Mouse (Mus musculus): ENCODE data around the gene Cmah.

Cmah gene

DNA sequence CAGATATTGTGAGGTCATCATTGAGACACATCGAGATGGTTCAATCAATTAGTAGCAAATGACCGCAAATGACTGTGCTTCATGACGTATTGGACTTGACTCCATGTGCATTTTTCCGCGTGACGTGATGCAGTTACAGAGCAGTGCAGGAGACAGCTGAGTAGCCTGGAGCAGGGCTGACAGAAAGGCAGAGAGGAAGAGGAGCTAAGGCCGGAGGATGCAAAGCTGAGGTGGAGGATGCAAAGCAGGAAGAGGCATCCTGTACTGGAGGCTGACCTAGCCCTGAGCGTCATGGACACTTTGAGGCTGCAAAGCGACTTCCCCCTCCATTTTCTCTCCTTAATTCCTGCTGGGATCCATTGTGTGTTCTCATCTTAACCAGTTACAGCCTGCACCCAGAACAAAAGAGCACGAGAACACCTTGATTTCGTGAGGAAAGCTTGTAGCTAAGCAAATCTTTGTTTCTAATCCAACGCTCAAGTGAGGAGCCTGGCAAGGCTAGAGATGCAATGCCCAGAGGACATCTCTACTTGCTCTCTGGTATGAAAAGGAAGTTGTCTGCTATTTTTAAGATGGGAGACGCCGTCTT is 184.8 kb downstream of the Cmah start:
- in situ Hi-C loops (cut with MseI, MboI) = no loop called here

GRCm38 (mm10) chr13:24513717-24514116 is 186.5 kb downstream of the Cmah start:
- in situ Hi-C loops (cut with MseI, MboI) = no loop called here

DNA sequence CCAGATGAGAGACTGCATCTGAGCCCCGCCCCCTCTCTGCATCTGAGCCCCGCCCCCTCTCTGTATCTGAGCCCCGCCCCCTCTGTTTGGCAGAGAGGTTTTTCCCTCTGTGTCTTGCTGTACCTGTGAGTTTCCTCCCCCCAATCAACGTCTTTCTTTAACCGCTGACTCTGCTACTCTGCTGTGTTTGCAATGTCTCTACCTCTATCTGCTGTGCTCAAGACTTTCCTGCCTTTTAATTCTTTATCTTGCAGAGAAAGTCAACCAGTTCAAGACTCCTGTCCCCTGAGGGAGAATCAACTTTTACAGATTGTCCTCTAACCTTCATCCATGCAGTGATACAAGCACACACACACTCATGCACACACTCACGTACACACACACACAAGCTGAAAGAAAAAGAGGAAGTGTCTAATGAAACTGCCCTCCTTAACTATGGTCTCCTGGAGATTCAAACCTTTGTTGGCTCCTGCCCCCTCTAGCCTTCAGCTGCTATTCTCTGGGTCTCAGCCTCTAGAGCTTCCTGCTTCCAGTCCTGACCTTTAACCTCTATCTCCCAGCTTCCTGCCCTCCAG is 188.0 kb downstream of the Cmah start:
- in situ Hi-C loops (cut with MseI, MboI) = no loop called here

- in situ Hi-C loops (cut with MseI, MboI) = no loop called here
Measured at GRCm38 (mm10) chr13:24517757-24518156, 190.6 kb downstream of the Cmah start.

- in situ Hi-C loops (cut with MseI, MboI) = no loop called here
Measured at GRCm38 (mm10) chr13:24518887-24519286, 191.7 kb downstream of the Cmah start.

- in situ Hi-C loops (cut with MseI, MboI) = no loop called here
Measured at GRCm38 (mm10) chr13:24519976-24520647, 192.9 kb downstream of the Cmah start.

- in situ Hi-C loops (cut with MseI, MboI) = no loop called here
Measured at GRCm38 (mm10) chr13:24520796-24521195, 193.6 kb downstream of the Cmah start.

DNA sequence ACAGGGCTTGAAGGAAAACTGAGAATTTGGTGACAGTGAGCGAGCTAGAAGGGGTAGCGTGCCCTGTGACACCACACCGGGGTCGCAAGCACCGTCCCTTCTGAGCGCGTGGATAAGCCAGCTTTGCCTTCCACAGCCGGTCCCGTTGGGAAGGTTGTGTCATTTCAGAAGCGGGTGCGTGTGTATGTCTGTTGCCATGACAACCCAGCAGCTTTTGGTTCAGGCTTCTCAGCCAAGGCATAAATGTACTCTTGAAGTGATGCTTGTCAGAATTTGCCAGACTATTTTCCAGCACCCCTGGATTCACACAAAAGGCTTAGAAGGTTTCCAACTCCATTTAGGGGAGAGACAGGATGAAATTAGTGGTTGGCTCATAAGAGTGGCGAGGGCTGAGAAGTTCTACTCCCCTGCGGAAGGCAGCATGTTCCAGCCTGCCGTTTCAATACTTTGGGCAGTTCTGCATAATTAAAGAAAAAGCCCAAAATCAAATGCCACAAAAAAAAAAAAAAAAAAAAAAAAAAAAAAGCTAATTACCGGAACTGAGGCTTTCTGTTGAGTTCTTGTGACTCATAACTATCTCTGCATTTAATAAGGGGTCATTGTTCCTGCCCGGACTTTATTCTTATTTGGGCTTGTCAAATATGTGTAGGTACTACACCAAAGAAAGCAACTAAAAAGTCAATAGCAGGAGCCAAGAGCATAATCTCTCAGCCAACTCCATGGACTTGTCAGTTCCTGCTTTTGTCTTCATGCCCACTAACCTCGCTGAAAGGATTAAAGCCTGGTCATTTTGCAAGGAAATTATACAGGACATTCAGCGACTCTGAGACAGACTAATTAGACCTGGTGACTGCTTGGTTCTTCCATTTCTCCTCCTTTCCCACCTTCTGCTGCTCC is 194.5 kb downstream of the Cmah start:
- in situ Hi-C loops (cut with MseI, MboI) = no loop called here

DNA sequence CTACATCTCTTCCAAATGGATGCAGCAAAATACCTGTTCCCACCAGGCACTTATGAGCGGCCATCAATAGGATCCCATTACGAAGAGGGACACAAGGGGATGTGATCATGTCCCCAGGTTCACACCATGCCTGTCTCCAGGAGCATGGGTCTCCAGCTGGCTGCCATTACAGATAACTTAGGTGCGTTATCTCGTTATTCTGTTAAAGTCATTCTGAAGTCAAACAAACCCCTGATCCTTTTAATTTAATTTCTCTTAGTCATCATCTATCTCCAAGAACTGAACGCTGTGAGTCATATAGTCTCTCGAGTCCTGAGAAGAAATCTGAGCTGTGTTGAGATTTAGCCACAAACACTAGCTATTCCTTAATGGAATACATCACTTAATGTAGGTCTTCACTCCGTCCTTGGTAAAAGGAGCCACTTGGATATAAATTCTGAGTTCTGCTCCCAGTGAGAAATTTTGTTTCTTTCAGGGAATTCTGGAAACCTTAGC is 195.2 kb downstream of the Cmah start:
- in situ Hi-C loops (cut with MseI, MboI) = no loop called here

DNA sequence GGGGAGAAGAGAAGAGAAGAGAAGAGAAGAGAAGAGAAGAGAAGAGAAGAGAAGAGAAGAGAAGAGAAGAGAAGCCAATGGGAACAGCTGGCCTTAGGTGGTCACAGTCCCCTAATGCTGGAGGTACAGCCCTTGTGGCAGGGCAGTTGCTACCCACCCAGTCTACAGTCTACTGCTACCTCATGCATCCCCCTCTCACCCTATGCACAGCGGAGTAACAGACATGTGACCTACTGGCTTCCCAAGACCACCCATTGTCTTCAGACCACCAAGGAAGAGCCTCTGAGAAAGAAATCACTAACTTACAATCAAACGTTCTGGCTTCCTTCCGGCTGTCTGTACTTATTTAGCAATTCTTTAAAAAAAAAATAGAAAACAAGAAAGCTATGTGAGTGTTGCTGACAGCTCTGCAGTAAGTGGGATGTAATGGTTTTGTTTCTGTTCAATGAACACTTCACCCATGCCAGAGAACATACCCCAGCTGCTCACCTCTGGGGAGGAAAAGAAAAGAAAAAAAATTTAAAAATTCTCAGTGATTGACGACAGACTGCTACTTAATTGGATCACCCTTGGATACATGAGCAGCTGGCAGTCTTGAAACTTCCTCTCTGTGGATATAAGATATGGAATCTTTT is 196.5 kb downstream of the Cmah start:
- in situ Hi-C loops (cut with MseI, MboI) = no loop called here

- in situ Hi-C loops (cut with MseI, MboI) = no loop called here
Measured at GRCm38 (mm10) chr13:24524468-24524867, 197.3 kb downstream of the Cmah start.

DNA sequence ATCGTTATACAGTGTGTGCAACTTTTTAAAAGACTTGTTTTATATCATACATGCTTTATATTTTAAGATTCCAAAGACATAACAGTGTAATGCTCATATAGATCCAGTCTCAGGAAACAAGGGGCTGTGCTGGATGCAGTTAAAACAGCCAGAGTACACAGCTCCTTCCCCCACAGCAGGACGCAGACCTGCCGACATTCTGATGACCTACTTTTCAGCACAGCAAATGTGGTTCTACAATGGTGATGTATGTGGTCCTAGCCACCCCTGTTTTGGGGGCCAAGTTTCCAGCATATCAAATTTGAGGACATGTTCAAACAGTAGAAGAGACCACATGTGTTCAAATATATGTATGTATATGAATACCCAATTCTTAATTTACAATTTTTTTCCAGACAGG is 198.3 kb downstream of the Cmah start:
- in situ Hi-C loops (cut with MseI, MboI) = no loop called here

DNA sequence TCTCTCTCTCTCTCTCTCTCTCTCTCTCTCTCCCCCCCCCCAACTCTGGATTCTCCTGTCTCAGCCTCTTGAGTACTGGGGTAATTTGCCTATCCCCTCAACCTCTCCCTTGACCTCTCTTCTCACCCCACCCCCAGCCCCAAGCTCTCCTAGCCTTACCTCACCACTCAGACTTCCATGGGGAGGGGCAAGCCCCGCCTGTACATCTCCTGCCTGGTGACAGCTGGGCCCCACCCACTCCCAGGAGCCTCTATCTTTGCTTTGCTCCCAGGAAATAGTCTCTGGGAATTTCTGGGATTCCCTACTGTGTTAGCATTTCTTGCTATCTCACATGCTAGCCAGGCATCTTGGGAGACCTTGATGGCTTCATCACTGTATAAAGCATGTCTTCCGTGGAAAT is 199.7 kb downstream of the Cmah start:
- in situ Hi-C loops (cut with MseI, MboI) = no loop called here

Data from mouse trophoblast stem cell (cell line).